Mouse (Mus musculus) kidney, adult 18-20 months (tissue): Measurements from ENCODE around the gene Camta1.

Experiments
- DNase-seq: peaks from one replicate; pipeline ENCODE4 v3.0.0; 2021

Gene Camta1

GRCm38 (mm10) chr4:151240465-151240864 lies 621.2 kb downstream of the Camta1 start:
- no peak for DNase-seq

- no peak for DNase-seq
Observed at GRCm38 (mm10) chr4:151238970-151239684, 622.5 kb downstream of the Camta1 start.

- DNase-seq: no peak
Observed at GRCm38 (mm10) chr4:151237501-151237900, 624.2 kb downstream of the Camta1 start.

- DNase-seq: no peak
Observed at GRCm38 (mm10) chr4:151234981-151235380, 626.7 kb downstream of the Camta1 start.

- DNase-seq: no peak
Observed at GRCm38 (mm10) chr4:151232028-151232427, 629.6 kb downstream of the Camta1 start.

GRCm38 (mm10) chr4:151229073-151229472 lies 632.6 kb downstream of the Camta1 start:
- DNase-seq: no peak

GRCm38 (mm10) chr4:151226496-151226895 lies 635.2 kb downstream of the Camta1 start:
- DNase-seq: no peak

- DNase-seq: no peak
Observed at GRCm38 (mm10) chr4:151224017-151224416, 637.7 kb downstream of the Camta1 start.

- DNase-seq: no peak
Observed at GRCm38 (mm10) chr4:151223263-151223996, 638.2 kb downstream of the Camta1 start.

- DNase-seq: no peak
Observed at GRCm38 (mm10) chr4:151222635-151223034, 639.0 kb downstream of the Camta1 start.

GRCm38 (mm10) chr4:151216553-151217292 lies 645.0 kb downstream of the Camta1 start:
- DNase-seq: no peak

- no peak for DNase-seq
Observed at GRCm38 (mm10) chr4:151215866-151216265, 645.8 kb downstream of the Camta1 start.

GRCm38 (mm10) chr4:151215179-151215578 lies 646.5 kb downstream of the Camta1 start:
- no peak for DNase-seq

- DNase-seq: no peak
Observed at GRCm38 (mm10) chr4:151213475-151213874, 648.2 kb downstream of the Camta1 start.

GRCm38 (mm10) chr4:151211992-151212391 lies 649.7 kb downstream of the Camta1 start:
- DNase-seq: no peak

- DNase-seq: no peak
Observed at GRCm38 (mm10) chr4:151207566-151207965, 654.1 kb downstream of the Camta1 start.

- no peak for DNase-seq
Observed at GRCm38 (mm10) chr4:151202891-151203290, 658.8 kb downstream of the Camta1 start.

- no peak for DNase-seq
Observed at GRCm38 (mm10) chr4:151200316-151200715, 661.4 kb downstream of the Camta1 start.

GRCm38 (mm10) chr4:151195126-151195525 lies 666.5 kb downstream of the Camta1 start:
- no peak for DNase-seq

- no peak for DNase-seq
Observed at GRCm38 (mm10) chr4:151194715-151195097, 667.0 kb downstream of the Camta1 start.

GRCm38 (mm10) chr4:151194030-151194714 lies 667.5 kb downstream of the Camta1 start:
- DNase-seq: no peak

- peak; percentile 49 for DNase-seq
Observed at GRCm38 (mm10) chr4:151186447-151186846, 675.2 kb downstream of the Camta1 start.

- no peak for DNase-seq
Observed at GRCm38 (mm10) chr4:151185750-151186149, 675.9 kb downstream of the Camta1 start.
